In the genomic region with DNA sequence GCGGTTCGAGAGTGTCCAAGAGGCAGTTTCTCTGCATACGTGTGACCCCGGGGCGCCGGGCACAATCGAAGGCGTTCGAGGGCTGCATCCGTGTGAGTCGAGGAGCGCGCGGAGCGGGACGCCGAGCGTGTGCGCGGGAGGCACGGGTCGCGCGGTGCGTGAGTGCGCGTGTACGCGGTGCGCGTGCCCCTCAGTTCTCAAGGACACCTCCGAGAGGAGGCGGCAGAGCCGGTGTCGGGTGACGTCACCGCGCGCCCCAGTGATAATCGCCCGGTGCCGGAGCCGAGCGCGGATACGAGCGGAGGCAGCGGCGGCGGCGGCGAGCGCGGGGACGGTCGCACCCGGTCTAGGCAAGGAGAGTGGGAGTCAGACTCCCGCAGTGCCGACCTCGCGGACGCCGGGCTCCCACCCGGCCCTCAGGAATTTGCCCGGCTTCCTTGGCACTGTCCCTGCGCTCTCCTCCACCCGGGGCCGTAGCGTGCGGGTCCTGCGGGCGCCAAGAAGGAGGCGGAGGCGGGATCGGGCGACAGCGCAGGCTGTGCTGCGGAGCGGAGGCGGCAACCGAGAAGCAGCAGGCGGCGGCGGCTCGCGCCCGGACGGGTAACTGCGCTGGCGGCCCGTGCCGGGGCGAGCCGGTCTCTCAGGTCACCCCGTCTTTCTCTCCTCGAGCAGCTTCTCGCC, we compare ENCODE assay signal across 8 mouse cellular contexts. TPM values are rescaled to one million over a fixed set of nuclear protein-coding genes. Genes with fewer than 3 reads are reported as not detected.
DNase-seq lines count a peak whose midpoint lies in the region; ATAC-seq and TF ChIP-seq lines count a peak whose summit lies in the region.

No protein-coding gene starts in this region.

- H3K4me3 ChIP-seq in spleen, adult 2 months (ENCODE audit: extremely low read depth, insufficient read depth, insufficient read length) = peak overlapping the region; percentile 4; the same call in 1 of the 2 replicates
- H3K4me3 ChIP-seq in hindbrain, embryonic 11.5 days (ENCODE audit: low read depth, low read length) = peak overlapping the region; percentile 93
- peak overlapping the region; percentile 84 for H3K4me3 ChIP-seq in neural tube, embryonic 12.5 days

- intact Hi-C loops in left cerebral cortex, postnatal 10 days (cut with DNase I) = loop anchor here (5.0 kb wide), 2 partner anchors 41 to 66 kb away; no protein-coding TSS in a partner anchor

- H3K27ac ChIP-seq in spleen, adult 2 months (ENCODE audit: insufficient read depth, low read length) = no peak overlapping the region
- peak overlapping the region; percentile 99 for H3K27ac ChIP-seq in hindbrain, embryonic 11.5 days (ENCODE audit: low read depth, low read length)
- H3K27ac ChIP-seq in neural tube, embryonic 12.5 days = peak overlapping the region; percentile 99

- peak; percentile 17 for ATAC-seq in hindbrain, embryonic 11.5 days (ENCODE audit: low FRiP score)
- ATAC-seq in neural tube, embryonic 12.5 days (ENCODE audit: low FRiP score, low read depth) = peak; percentile 11
- no peak for ATAC-seq in erythroid progenitor cell, adult 5-6 weeks (replicated peaks; ENCODE audit: low FRiP score, poor library complexity, severe bottlenecking)

- DNase-seq in spleen, adult 2 months (ENCODE audit: low read depth in 1 of 2, low spot score in 2 of 2) = no peak
- DNase-seq in spleen, adult 12 weeks (ENCODE audit: low spot score) = no peak
- DNase-seq in embryo, embryonic 11 days = peak; percentile 85
- DNase-seq in hindbrain, embryonic 11.5 days (ENCODE audit: low spot score) = peak; percentile 90
- peak; percentile 89 to 92 for DNase-seq in left cerebral cortex, postnatal 10 days (ENCODE audit: extremely low spot score in 1 of 2, low spot score in 2 of 2)
- no peak for DNase-seq in spleen, postnatal 14 days (ENCODE audit: low spot score in 2 of 2)

- peaks cover 27% of the 10 kb centered on the region for H3K27me3 ChIP-seq in spleen, adult 2 months (ENCODE audit: control insufficient read depth, insufficient read depth, low read length)
- peaks cover 7% of the 10 kb centered on the region; the same call in 1 of the 2 replicates for H3K27me3 ChIP-seq in hindbrain, embryonic 11.5 days (ENCODE audit: control insufficient read depth, insufficient read depth, low read length)
- H3K27me3 ChIP-seq in neural tube, embryonic 12.5 days (replicated peaks) = peaks cover 29% of the 10 kb centered on the region

- no peak for TF ChIP-seq CTCF in spleen, adult 2 months (IDR thresholded peaks at IDR 0.05; ENCODE audit: extremely low read depth, insufficient read depth, insufficient read length, insufficient replicate concordance)

- peaks cover 4% of the 10 kb centered on the region; the same call in 1 of the 2 replicates for H3K4me1 ChIP-seq in spleen, adult 2 months (ENCODE audit: control insufficient read depth, insufficient read depth, insufficient read length)
- H3K4me1 ChIP-seq in hindbrain, embryonic 11.5 days (replicated peaks; ENCODE audit: control insufficient read depth, insufficient read depth, low read length) = peaks cover 9% of the 10 kb centered on the region
- H3K4me1 ChIP-seq in neural tube, embryonic 12.5 days = peaks cover 75% of the 10 kb centered on the region

- TF ChIP-seq POLR2A in spleen, adult 2 months (IDR thresholded peaks at IDR 0.05; ENCODE audit: low read depth, low read length) = no peak

- peak overlapping the region; percentile 100 for H3K9ac ChIP-seq in hindbrain, embryonic 11.5 days (ENCODE audit: low read depth, low read length)
- peak overlapping the region; percentile 99 for H3K9ac ChIP-seq in neural tube, embryonic 12.5 days

- H3K9me3 ChIP-seq in hindbrain, embryonic 11.5 days (ENCODE audit: control insufficient read depth, low read length) = no peaks in the 10 kb centered on the region
- H3K9me3 ChIP-seq in neural tube, embryonic 12.5 days = no peaks in the 10 kb centered on the region

- WGBS in spleen, adult 2 months = 2% methylated on average over 95 of the region's 97 CpGs
- WGBS in hindbrain, embryonic 11.5 days = under 1% methylated on average over 79 of the region's 97 CpGs
- under 1% methylated on average over 97 of the region's 97 CpGs for WGBS in neural tube, embryonic 12.5 days

- no peaks in the 10 kb centered on the region for H3K36me3 ChIP-seq in spleen, adult 2 months (ENCODE audit: control insufficient read depth, insufficient read depth, low read length)
- no peaks in the 10 kb centered on the region for H3K36me3 ChIP-seq in hindbrain, embryonic 11.5 days (ENCODE audit: control insufficient read depth, insufficient read depth, low read length)
- H3K36me3 ChIP-seq in neural tube, embryonic 12.5 days = peaks cover 8% of the 10 kb centered on the region; the same call in 1 of the 2 replicates

- H3K4me2 ChIP-seq in hindbrain, embryonic 11.5 days (replicated peaks; ENCODE audit: low read depth, low read length) = peak overlapping the region; percentile 82
- peak overlapping the region; percentile 67 for H3K4me2 ChIP-seq in neural tube, embryonic 12.5 days (replicated peaks)

RNA-seq across cellular contexts. Expression of gene Ythdf1, which starts 27.8 kb away (rescaled TPM):
- polyA plus RNA-seq in spleen, adult 2 months (2012; rRNA removed) = 23.5 and 29.3 TPM in 2 replicates
- polyA plus RNA-seq in hindbrain, embryonic 11.5 days (2014; fragmentation: Nextera tagmentation; extraction: Ambion mirVana) = 57.3 and 69.4 TPM in 2 replicates
- total RNA-seq in left cerebral cortex, postnatal 10 days (2021) = 10 to 100 TPM; 62.7 to 67.6 TPM
- 62.4 and 64.7 TPM in 2 replicates for polyA plus RNA-seq in neural tube, embryonic 12.5 days (2016; fragmentation: Nextera tagmentation; extraction: Ambion mirVana)
- total RNA-seq in erythroid progenitor cell, adult 5-6 weeks (2015; ENCODE audit: low replicate concordance) = 28.1 and 35.0 TPM in 2 replicates
- 12.1 and 37.7 TPM in 2 replicates for total RNA-seq in erythroid progenitor cell, adult 5-6 weeks (2017; ENCODE audit: low replicate concordance)

RNA-seq across cellular contexts. Expression of gene Birc7, which starts 35.8 kb away (rescaled TPM):
- not detected in 2 replicates for polyA plus RNA-seq in spleen, adult 2 months (2012; rRNA removed)
- polyA plus RNA-seq in hindbrain, embryonic 11.5 days (2014; fragmentation: Nextera tagmentation; extraction: Ambion mirVana) = 0.49 and 0.65 TPM in 2 replicates
- not detected for total RNA-seq in left cerebral cortex, postnatal 10 days (2021)
- 0.27 and 0.34 TPM in 2 replicates for polyA plus RNA-seq in neural tube, embryonic 12.5 days (2016; fragmentation: Nextera tagmentation; extraction: Ambion mirVana)
- not detected in 2 replicates for total RNA-seq in erythroid progenitor cell, adult 5-6 weeks (2015; ENCODE audit: low replicate concordance)
- not detected in 2 replicates for total RNA-seq in erythroid progenitor cell, adult 5-6 weeks (2017; ENCODE audit: low replicate concordance)

Comparison
In these comparisons a context has a peak if more than half of its experiments do, and no peak if none do; other contexts are left out.
1. DNase-seq: peak in embryo, embryonic 11 days (single experiment), hindbrain, embryonic 11.5 days (single experiment) and left cerebral cortex, postnatal 10 days (2 of 2); none in spleen, adult 2 months (0 of 2), spleen, adult 12 weeks (single experiment) and spleen, postnatal 14 days (0 of 2).
2. H3K4me3 ChIP-seq: peak in every context shown above with its lines; median percentile 93 in hindbrain, embryonic 11.5 days; 84 in neural tube, embryonic 12.5 days; 4 in spleen, adult 2 months.